Mouse (Mus musculus) liver, adult 2 months (tissue): ENCODE data around the gene Pde7b.

ENCODE experiments used
- CTCF ChIP-seq: fragments of 200-500 bp; IDR thresholded peaks from 2 replicates; pipeline ENCODE4 v1.5.1; 2011; ENCODE audit warnings: low read depth, low read length, control low read depth
- POLR2A ChIP-seq: fragments of 200-500 bp; IDR thresholded peaks from 2 replicates; pipeline ENCODE4 v1.6.1; 2011; ENCODE audit warnings: low read length, control low read depth; ENCODE audit not compliant: insufficient read depth; ENCODE audit errors: extremely low read depth

DNA sequence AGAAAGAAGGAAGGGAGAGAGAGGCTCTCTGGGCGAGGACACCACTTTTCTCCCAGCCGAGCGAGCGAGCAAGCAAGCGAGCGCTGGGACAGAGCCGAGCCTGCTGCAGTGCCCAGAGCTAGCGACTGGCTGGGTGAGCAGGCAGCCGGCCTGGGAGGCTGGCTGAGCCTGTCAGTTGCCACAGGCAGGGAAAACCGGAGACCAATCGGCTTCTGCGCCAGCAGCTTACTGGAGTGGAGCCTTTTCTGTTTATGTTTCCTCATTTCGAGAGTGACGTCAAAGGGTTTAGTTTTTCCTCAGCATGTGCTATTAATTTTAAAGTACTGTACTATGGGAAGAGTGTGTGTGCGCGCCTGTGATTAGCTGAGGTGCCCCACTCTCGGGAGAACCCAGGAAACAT, at the start of gene Pde7b:
- 0 out of 2 replicates have a peak, but pooled peaks have one; percentile 9 for TF ChIP-seq CTCF
- no peak for TF ChIP-seq POLR2A
